Mouse (Mus musculus): Measurements from ENCODE around the gene Hist1h2bn.
"Not testable (repeated sequence)": the region's sequence is repeated elsewhere in the genome, so short reads cannot be mapped to it uniquely, and the experiment has no call there.

The Hist1h2bn gene

GRCm38 (mm10) chr13:21722993-21723836 lies 30.7 kb upstream of the Hist1h2bn start:
- intact Hi-C loops (cut with DNase I) = no loop called here

GRCm38 (mm10) chr13:21727948-21728572 lies 25.9 kb upstream of the Hist1h2bn start:
- intact Hi-C loops (cut with DNase I) = no loop called here

- intact Hi-C loops (cut with DNase I) = no loop called here
Measured at GRCm38 (mm10) chr13:21729544-21729943, 24.4 kb upstream of the Hist1h2bn start.

- intact Hi-C loops (cut with DNase I) = no loop called here
Measured at GRCm38 (mm10) chr13:21733466-21733865, 20.5 kb upstream of the Hist1h2bn start.

DNA sequence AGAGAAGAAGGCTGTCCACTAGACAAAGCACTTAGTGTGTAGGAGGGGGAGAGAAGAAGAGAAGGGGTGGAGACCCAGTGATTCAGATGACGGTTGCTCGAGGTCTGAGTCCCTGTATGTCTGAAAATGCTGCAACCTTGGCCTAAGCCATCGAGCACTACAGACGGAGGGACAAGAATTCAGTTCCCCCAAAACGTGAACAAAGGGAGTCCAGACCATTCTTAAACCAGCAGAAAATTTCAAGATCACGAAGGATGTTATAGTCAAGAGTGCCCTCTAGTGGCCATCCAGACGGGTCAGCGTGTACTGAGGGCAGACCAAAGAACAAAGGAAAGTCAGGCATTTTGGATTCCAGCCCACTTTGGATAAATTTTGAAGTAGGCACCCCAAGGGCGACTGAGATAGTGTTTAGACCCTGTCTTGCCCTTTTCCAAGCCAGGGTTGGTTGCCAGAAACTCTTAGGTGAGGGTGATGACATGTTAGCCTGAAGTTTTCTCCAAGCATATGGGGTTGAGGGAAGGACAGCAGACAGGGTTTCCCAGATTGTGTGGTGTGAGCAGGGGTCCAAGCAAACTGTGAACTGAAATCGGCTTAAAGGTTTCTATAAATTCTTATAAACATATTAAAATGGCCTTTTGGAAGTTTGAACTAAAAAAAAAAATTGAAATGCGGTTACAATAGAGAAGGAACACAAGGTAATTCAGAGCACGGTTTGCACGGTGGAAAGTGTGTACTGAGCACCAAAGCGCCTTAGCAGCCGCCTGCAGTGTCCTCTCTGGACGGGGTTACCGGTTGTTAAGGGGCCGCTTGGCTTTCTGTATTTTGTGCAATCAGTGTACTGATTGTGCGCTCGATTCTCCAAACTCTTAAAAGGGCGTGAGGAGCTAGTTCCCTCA lies 19.7 kb upstream of the Hist1h2bn start:
- intact Hi-C loops (cut with DNase I) = no loop called here

DNA sequence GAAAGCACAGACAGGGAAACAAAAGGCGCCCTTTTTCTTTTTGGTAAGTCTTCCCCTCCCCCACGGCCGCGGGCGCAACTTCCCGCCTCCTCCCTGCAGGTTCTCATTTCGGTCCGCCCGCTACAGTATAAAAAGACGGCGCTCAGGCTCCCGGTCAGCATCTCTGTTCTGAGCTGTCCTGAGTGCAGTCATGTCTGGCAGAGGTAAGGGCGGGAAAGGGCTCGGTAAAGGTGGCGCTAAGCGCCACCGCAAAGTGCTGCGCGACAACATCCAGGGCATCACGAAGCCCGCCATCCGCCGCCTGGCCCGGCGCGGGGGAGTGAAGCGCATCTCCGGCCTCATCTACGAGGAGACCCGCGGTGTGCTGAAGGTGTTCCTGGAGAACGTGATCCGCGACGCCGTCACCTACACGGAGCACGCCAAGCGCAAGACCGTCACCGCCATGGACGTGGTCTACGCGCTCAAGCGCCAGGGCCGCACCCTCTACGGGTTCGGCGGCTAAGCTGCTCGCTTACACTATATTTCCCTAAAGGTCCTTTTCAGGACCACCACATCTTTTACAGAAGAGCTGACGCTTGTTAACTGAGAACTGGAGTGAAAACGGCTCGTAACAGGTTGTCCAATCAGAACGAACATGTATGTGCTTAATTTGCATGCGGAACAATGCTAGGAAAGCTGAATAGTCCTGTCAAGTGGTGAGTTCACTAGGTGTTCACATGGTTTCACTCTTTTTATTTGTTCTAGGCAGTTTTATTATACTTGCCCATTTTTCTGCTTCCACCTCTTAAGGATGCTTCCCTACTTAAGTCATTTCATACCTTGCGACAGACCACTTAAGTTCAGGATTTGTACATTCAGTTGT lies 18.8 kb upstream of the Hist1h2bn start, which contains the start of gene Hist1h4j:
Gene Hist1h4j, plus strand, starts transcription at position 159 of the 862 bp plus-strand sequence.
- intact Hi-C loops (cut with DNase I) = not testable (repeated sequence)

- intact Hi-C loops (cut with DNase I) = no loop called here
Measured at GRCm38 (mm10) chr13:21745006-21745405, 8.9 kb upstream of the Hist1h2bn start.

- intact Hi-C loops (cut with DNase I) = no loop called here
Measured at GRCm38 (mm10) chr13:21749387-21750158, 4.3 kb upstream of the Hist1h2bn start.

DNA sequence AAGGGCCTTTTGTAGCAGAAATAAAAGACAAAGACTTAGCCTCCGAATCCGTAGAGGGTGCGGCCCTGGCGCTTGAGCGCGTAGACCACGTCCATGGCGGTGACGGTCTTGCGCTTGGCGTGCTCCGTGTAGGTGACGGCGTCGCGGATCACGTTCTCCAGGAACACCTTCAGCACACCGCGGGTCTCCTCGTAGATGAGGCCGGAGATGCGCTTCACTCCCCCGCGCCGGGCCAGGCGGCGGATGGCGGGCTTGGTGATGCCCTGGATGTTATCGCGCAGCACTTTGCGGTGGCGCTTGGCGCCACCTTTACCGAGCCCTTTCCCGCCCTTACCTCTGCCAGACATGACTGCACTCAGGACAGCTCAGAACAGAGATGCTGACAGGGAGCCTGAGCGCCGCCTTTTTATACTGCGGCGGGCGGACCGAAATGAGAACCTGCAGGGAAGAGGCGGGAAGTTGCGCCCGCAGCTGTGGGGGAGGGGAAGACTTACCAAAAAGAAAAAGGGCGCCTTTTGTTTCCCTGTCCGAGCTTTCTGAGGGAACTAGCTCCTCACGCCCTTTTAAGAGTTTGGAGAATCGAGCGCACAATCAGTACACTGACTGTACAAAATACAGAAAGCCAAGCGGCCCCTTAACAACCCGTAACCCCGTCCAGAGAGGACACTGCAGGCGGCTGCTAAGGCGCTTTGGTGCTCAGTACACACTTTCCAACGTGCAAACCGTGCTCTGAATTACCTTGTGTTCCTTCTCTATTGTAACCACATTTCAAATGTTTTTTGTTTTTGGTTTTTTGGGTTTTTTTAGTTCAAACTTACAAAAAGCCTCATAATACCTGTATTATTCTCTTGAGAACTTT lies 3.5 kb upstream of the Hist1h2bn start, which contains the start of gene Hist1h4k:
Gene Hist1h4k, minus strand, starts transcription at position 347 of the 859 bp plus-strand sequence.
- intact Hi-C loops (cut with DNase I) = not testable (repeated sequence)

DNA sequence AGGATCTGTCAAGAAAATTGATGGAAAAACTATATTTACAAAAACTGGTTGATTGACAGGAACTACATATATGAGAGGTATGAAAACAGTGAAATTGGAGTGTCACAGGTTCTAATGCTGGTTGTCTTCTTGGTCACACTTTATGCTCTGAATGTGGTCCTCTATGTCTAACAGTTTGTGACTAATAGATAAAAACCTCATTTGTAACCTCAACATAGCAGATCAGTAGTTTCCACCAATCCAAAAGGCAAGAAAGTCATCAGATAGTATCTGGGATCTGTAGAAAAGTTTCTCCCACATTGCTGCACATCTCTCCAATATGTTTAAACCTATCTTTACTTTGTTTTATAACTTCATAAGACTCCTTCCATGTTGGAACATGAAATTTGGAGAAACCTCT lies 2.5 kb upstream of the Hist1h2bn start:
- intact Hi-C loops (cut with DNase I) = no loop called here

DNA sequence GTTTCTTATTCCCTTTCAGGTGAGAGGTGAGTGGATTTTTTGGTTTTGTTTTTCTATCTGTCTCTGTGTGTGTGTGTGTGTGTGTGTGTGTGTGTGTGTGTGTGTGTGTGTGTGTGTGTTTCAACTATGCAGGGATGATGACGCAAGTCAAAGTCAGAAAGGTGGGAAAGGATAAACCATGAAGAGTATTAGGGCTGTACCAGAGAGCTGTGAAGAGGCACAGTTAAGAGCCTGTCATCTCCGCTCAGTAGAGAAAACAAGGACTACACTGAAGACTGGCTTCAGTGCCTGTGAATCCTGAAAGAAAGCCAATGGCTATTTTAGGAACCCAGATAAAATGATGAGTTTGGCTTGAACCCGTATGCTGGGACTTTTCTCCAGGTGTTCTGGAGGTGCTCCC lies 2.1 kb upstream of the Hist1h2bn start:
- intact Hi-C loops (cut with DNase I) = no loop called here

DNA sequence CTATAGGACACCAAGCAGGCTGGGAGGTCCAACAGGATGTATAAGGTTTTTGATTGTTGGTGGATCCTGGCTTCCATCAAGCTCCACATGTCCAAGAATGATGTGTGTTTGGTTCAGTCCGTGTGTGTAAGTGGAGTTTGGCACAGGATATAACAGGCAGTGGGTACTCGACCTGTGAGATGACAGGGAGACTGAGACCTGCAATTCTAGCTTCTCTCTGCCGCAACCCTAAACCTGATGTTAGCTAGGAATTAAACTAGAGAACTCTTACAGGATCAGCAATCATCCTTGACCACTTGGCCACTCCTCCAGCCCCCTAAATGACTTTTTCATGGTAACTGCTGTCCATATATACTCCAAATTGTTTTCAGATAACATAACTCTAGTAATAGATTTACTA lies 1.6 kb upstream of the Hist1h2bn start:
- intact Hi-C loops (cut with DNase I) = no loop called here

- intact Hi-C loops (cut with DNase I) = no loop called here
Measured at GRCm38 (mm10) chr13:21753051-21753523, 836 bp upstream of the Hist1h2bn start.

- intact Hi-C loops (cut with DNase I) = not testable (repeated sequence)
Measured at GRCm38 (mm10) chr13:21754294-21755001, 525 bp downstream of the Hist1h2bn start.

- intact Hi-C loops (cut with DNase I) = no loop called here
Measured at GRCm38 (mm10) chr13:21755707-21756106, 1.8 kb downstream of the Hist1h2bn start.

- intact Hi-C loops (cut with DNase I) = no loop called here
Measured at GRCm38 (mm10) chr13:21778814-21779766, 25.2 kb downstream of the Hist1h2bn start.

All from adrenal gland (tissue).